Mouse (Mus musculus) limb, embryonic 10.5 days (tissue): ENCODE measurements around the gene Ppp2r2c. TPM values are rescaled to one million over a fixed set of nuclear protein-coding genes. Genes with fewer than 3 reads are reported as not detected.
A peak's percentile ranks its signal among the peaks of the same experiment; 100 is the strongest.

Experiments used
- DNase-seq: peaks from one replicate; pipeline ENCODE4 v3.0.0-alpha.2; 2017; ENCODE audit warnings: low spot score
- H3K27ac ChIP-seq: fragments of 300-500 bp; sonication (generic); 2 replicates; pipeline ENCODE4 v1.5.1; 2016; ENCODE audit warnings: mild to moderate bottlenecking
- H3K27me3 ChIP-seq: fragments of 300-500 bp; sonication (generic); 2 replicates; pipeline ENCODE4 v1.6.1; 2016; ENCODE audit warnings: low read depth, mild to moderate bottlenecking; ENCODE audit not compliant: poor library complexity, severe bottlenecking
- H3K36me3 ChIP-seq: fragments of 300-500 bp; sonication (generic); 2 replicates; pipeline ENCODE4 v1.6.1; 2016; ENCODE audit warnings: mild to moderate bottlenecking, moderate library complexity
- H3K4me1 ChIP-seq: fragments of 300-500 bp; sonication (generic); 2 replicates; pipeline ENCODE4 v1.6.1; 2016
- H3K4me3 ChIP-seq: fragments of 300-500 bp; sonication (generic); 2 replicates; pipeline ENCODE4 v1.5.1; 2016; ENCODE audit warnings: mild to moderate bottlenecking, moderate library complexity
- H3K9me3 ChIP-seq: fragments of 300-500 bp; sonication (generic); replicated peaks from 2 replicates; pipeline ENCODE4 v1.6.1; 2016; ENCODE audit warnings: mild to moderate bottlenecking
- WGBS: fragments of 180-500 bp; shearing (Covaris S2); methylation state at CpG from one replicate; pipeline ENCODE4 v1.1.7; 2016; 5-methylcytosine and 5-hydroxymethylcytosine counted together
- polyA plus RNA-seq: library from polyadenylated mRNA; unstranded; fragments of >200 nt; fragmentation: Nextera tagmentation; extraction: Ambion mirVana; gene quantifications from 2 replicates; pipeline ENCODE4 v1.2.1, GENCODE M21; 2016

Gene Ppp2r2c
- polyA plus RNA-seq, 1 experiment from 2014 or later: 0.23 TPM

- H3K27me3 ChIP-seq: peaks cover 13% of the 10 kb centered on the region
- peaks cover 19% of the 10 kb centered on the region for H3K4me1 ChIP-seq
- DNase-seq: no peak
- H3K36me3 ChIP-seq: no peaks in the 10 kb centered on the region
- H3K9me3 ChIP-seq: no peaks in the 10 kb centered on the region
- H3K4me3 ChIP-seq: peak overlapping the region; percentile 62
- H3K27ac ChIP-seq: peak overlapping the region; percentile 67
- 11% methylated on average over 24 of the region's 24 CpGs for WGBS
Observed at GRCm38 (mm10) chr5:36988124-36988780, 119.9 kb downstream of the Ppp2r2c start.

- Histone ChIP-seq H3K27me3 (peaks cover 13% of the 10 kb centered on the region), H3K27ac (peak within 1 kb of the TSS; percentile 67), H3K9me3 (no peaks in the 10 kb centered on the region), H3K4me1 (peaks cover 19% of the 10 kb centered on the region), H3K4me3 (peak within 1 kb of the TSS; percentile 62), H3K36me3 (no peaks in the 10 kb centered on the region)
- peak; percentile 94 for DNase-seq
- WGBS: under 1% methylated on average over 60 of the region's 60 CpGs
Observed at GRCm38 (mm10) chr5:36988781-36989624, 120.7 kb downstream of the Ppp2r2c start, which contains the start of gene Wfs1. Gene Wfs1 (minus strand): TSS chr5:36989205.

GRCm38 (mm10) chr5:36989625-36989977, 121.3 kb downstream of the Ppp2r2c start:
- DNase-seq: no peak
- 9% methylated on average over 3 of the region's 3 CpGs for WGBS
- peaks cover 13% of the 10 kb centered on the region for H3K27me3 ChIP-seq

GRCm38 (mm10) chr5:36990196-36990595, 121.9 kb downstream of the Ppp2r2c start:
- peaks cover 13% of the 10 kb centered on the region for H3K27me3 ChIP-seq
- no peak for DNase-seq
- H3K4me3 ChIP-seq: no peak overlapping the region
- WGBS: 40% methylated on average over 3 of the region's 3 CpGs
- H3K27ac ChIP-seq: no peak overlapping the region
- no peaks in the 10 kb centered on the region for H3K36me3 ChIP-seq
- H3K4me1 ChIP-seq: peaks cover 19% of the 10 kb centered on the region
- H3K9me3 ChIP-seq: no peaks in the 10 kb centered on the region

More at GRCm38 (mm10) chr5:36989625-36989977, 121.3 kb downstream of the Ppp2r2c start:
- Histone ChIP-seq H3K9me3 (no peaks in the 10 kb centered on the region), H3K4me3 (peak overlapping the region; percentile 62), H3K4me1 (peaks cover 19% of the 10 kb centered on the region), H3K27ac (no peak overlapping the region), H3K36me3 (no peaks in the 10 kb centered on the region)

- Histone ChIP-seq H3K9me3 (no peaks in the 10 kb centered on the region), H3K4me1 (peaks cover 19% of the 10 kb centered on the region), H3K36me3 (no peaks in the 10 kb centered on the region), H3K4me3 (no peak overlapping the region), H3K27me3 (peaks cover 13% of the 10 kb centered on the region), H3K27ac (no peak overlapping the region)
- 72% methylated on average over 3 of the region's 3 CpGs for WGBS
- DNase-seq: no peak
Observed at GRCm38 (mm10) chr5:36990631-36991350, 122.5 kb downstream of the Ppp2r2c start.

- Histone ChIP-seq H3K4me1 (no peaks in the 10 kb centered on the region), H3K27ac (no peak overlapping the region), H3K4me3 (no peak overlapping the region), H3K9me3 (no peaks in the 10 kb centered on the region), H3K36me3 (no peaks in the 10 kb centered on the region), H3K27me3 (no peaks in the 10 kb centered on the region)
- 88% methylated on average over 14 of the region's 14 CpGs for WGBS
- DNase-seq: no peak
Observed at GRCm38 (mm10) chr5:36996410-36996809, 128.1 kb downstream of the Ppp2r2c start.

GRCm38 (mm10) chr5:36997996-36998395, 129.7 kb downstream of the Ppp2r2c start:
- 53% methylated on average over 5 of the region's 5 CpGs for WGBS
- no peak overlapping the region for H3K27ac ChIP-seq
- no peaks in the 10 kb centered on the region for H3K9me3 ChIP-seq
- H3K4me1 ChIP-seq: no peaks in the 10 kb centered on the region
- DNase-seq: no peak
- H3K4me3 ChIP-seq: no peak overlapping the region
- no peaks in the 10 kb centered on the region for H3K27me3 ChIP-seq
- H3K36me3 ChIP-seq: no peaks in the 10 kb centered on the region

- Histone ChIP-seq H3K27ac (no peak overlapping the region), H3K4me3 (no peak overlapping the region), H3K9me3 (no peaks in the 10 kb centered on the region), H3K4me1 (no peaks in the 10 kb centered on the region), H3K36me3 (no peaks in the 10 kb centered on the region), H3K27me3 (no peaks in the 10 kb centered on the region)
- DNase-seq: no peak
- 85% methylated on average over 9 of the region's 9 CpGs for WGBS
Observed at GRCm38 (mm10) chr5:37001002-37001401, 132.7 kb downstream of the Ppp2r2c start.

- H3K4me3 ChIP-seq: no peak overlapping the region
- H3K27ac ChIP-seq: no peak overlapping the region
- H3K4me1 ChIP-seq: no peaks in the 10 kb centered on the region
- no peaks in the 10 kb centered on the region for H3K9me3 ChIP-seq
- DNase-seq: peak; percentile 76
- WGBS: 57% methylated on average over 2 of the region's 2 CpGs
- H3K36me3 ChIP-seq: no peaks in the 10 kb centered on the region
- no peaks in the 10 kb centered on the region for H3K27me3 ChIP-seq
Observed at GRCm38 (mm10) chr5:37002001-37002400, 133.7 kb downstream of the Ppp2r2c start.

Other genes starting within 250 kb of the Ppp2r2c start
- 22.5 and 25.1 TPM in 2 replicates for gene D5Ertd579e, start 172.5 kb upstream of the Ppp2r2c start, polyA plus RNA-seq
- 23.7 and 25.5 TPM in 2 replicates for gene Bloc1s4, start 119.9 kb upstream of the Ppp2r2c start, polyA plus RNA-seq
- 517 and 533 TPM in 2 replicates for gene Mrfap1, start 71.7 kb upstream of the Ppp2r2c start, polyA plus RNA-seq
- 6.2 and 7.6 TPM in 2 replicates for gene Man2b2, start 37.9 kb upstream of the Ppp2r2c start, polyA plus RNA-seq
- 6.1 and 6.7 TPM in 2 replicates for gene Wfs1, start 120.7 kb downstream of the Ppp2r2c start, polyA plus RNA-seq
- not detected in 2 replicates for gene Gm1043, start 216.9 kb downstream of the Ppp2r2c start, polyA plus RNA-seq